In the genomic region with DNA sequence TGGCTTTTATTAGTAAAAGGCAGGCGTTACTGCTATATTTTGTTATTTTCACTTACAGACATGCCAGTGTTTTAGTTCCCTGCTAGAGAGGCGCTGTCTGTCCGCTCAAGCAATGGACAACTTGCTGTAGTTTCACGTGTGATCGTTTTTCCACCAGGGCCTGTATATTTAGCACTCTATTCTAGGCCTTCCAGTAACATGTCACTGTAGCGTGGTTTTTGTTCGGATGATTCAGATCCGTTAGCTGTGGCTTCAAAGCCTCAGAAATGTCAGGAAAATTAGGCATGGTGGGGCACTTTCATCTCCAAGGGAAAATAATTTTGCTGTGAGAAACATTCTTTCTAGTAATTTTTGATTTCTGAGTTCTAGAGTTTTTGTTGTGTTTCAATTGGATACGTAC, we compare ENCODE assay signal across 8 mouse cellular contexts. TPM values are rescaled to one million over a fixed set of nuclear protein-coding genes. Genes with fewer than 3 reads are reported as not detected.
DNase-seq lines count a peak whose midpoint lies in the region; ATAC-seq and TF ChIP-seq lines count a peak whose summit lies in the region.

No protein-coding gene starts in this region.

- WGBS in lung, embryonic 15.5 days = 68% methylated on average over 9 of the region's 9 CpGs
- 53% methylated on average over 9 of the region's 9 CpGs for WGBS in lung, adult 2 months
- WGBS in hindbrain, postnatal 0 days = 77% methylated on average over 9 of the region's 9 CpGs
- 88% methylated on average over 9 of the region's 9 CpGs for WGBS in small intestine, adult 2 months

- H3K9me3 ChIP-seq in lung, embryonic 15.5 days = no peaks in the 10 kb centered on the region
- no peaks in the 10 kb centered on the region for H3K9me3 ChIP-seq in hindbrain, postnatal 0 days (ENCODE audit: low read length)

- peak overlapping the region; percentile 97 for H3K27ac ChIP-seq in gastrocnemius, adult 2 months
- peak overlapping the region; percentile 17; the same call in 1 of the 2 replicates for H3K27ac ChIP-seq in lung, embryonic 15.5 days
- no peak overlapping the region for H3K27ac ChIP-seq in hindbrain, postnatal 0 days
- H3K27ac ChIP-seq in small intestine, adult 2 months (ENCODE audit: insufficient read depth, low read depth, low read length) = no peak overlapping the region

- peak overlapping the region; percentile 67 for H3K4me2 ChIP-seq in lung, embryonic 15.5 days
- peak overlapping the region; percentile 83 for H3K4me2 ChIP-seq in hindbrain, postnatal 0 days (ENCODE audit: low read depth, low read length)

- peak overlapping the region; percentile 82 for H3K4me3 ChIP-seq in gastrocnemius, adult 2 months
- H3K4me3 ChIP-seq in lung, embryonic 15.5 days = peak overlapping the region; percentile 81
- no peak overlapping the region for H3K4me3 ChIP-seq in lung, adult 2 months (replicated peaks; ENCODE audit: extremely low read depth, low read depth, low read length)
- H3K4me3 ChIP-seq in hindbrain, postnatal 0 days (ENCODE audit: low read length) = no peak overlapping the region
- peak overlapping the region; percentile 40; the same call in 1 of the 2 replicates for H3K4me3 ChIP-seq in small intestine, adult 2 months (ENCODE audit: low read depth, low read length)

- intact Hi-C loops in gastrocnemius, adult 2 months (cut with DNase I) = loop anchor here (2.0 kb wide), 1 partner anchor 82 kb away; no protein-coding TSS in a partner anchor
- intact Hi-C loops in gastrocnemius, postnatal 36 days (cut with DNase I) = loop anchor here (5.0 kb wide), 1 partner anchor 81 kb away; no protein-coding TSS in a partner anchor

- H3K4me1 ChIP-seq in lung, embryonic 15.5 days = peaks cover 68% of the 10 kb centered on the region
- peaks cover 30% of the 10 kb centered on the region for H3K4me1 ChIP-seq in lung, adult 2 months (ENCODE audit: control insufficient read depth, insufficient read depth, low read length)
- peaks cover 32% of the 10 kb centered on the region for H3K4me1 ChIP-seq in hindbrain, postnatal 0 days (ENCODE audit: insufficient read depth, low read length)
- peaks cover 18% of the 10 kb centered on the region for H3K4me1 ChIP-seq in small intestine, adult 2 months (ENCODE audit: control insufficient read depth, insufficient read depth, insufficient read length, low read length)

- ATAC-seq in lung, embryonic 15.5 days (ENCODE audit: borderline replicate concordance, extremely low read depth, low FRiP score, low TSS enrichment) = no peak
- no peak for ATAC-seq in hindbrain, postnatal 0 days

- H3K36me3 ChIP-seq in lung, embryonic 15.5 days = no peaks in the 10 kb centered on the region
- H3K36me3 ChIP-seq in hindbrain, postnatal 0 days (ENCODE audit: insufficient read depth, low read length) = no peaks in the 10 kb centered on the region
- no peaks in the 10 kb centered on the region; the same call in 1 of the 2 replicates for H3K36me3 ChIP-seq in small intestine, adult 2 months (ENCODE audit: control insufficient read depth, insufficient read depth, low read length)

- no peak for DNase-seq in gastrocnemius, adult 2 months
- DNase-seq in gastrocnemius, postnatal 36 days = no peak
- DNase-seq in lung, adult 2 months = no peak
- no peak for DNase-seq in hindbrain, postnatal 0 days (ENCODE audit: low spot score)
- no peak for DNase-seq in adrenal gland, adult 18-20 months (ENCODE audit: low spot score in 2 of 2)
- no peak for DNase-seq in gastrocnemius, postnatal 25 days

- H3K27me3 ChIP-seq in lung, embryonic 15.5 days = no peaks in the 10 kb centered on the region
- no peaks in the 10 kb centered on the region for H3K27me3 ChIP-seq in hindbrain, postnatal 0 days (ENCODE audit: insufficient read depth, low read length)
- no peaks in the 10 kb centered on the region for H3K27me3 ChIP-seq in small intestine, adult 2 months (ENCODE audit: control insufficient read depth, insufficient read depth, low read length)

- no peak for TF ChIP-seq CTCF in gastrocnemius, adult 2 months (IDR thresholded peaks at IDR 0.05)
- no peak for TF ChIP-seq CTCF in lung, adult 2 months (IDR thresholded peaks at IDR 0.05; ENCODE audit: insufficient read depth, low read length)
- no peak for TF ChIP-seq CTCF in hindbrain, postnatal 0 days (IDR thresholded peaks at IDR 0.05; ENCODE audit: low read depth)
- no peak for TF ChIP-seq CTCF in small intestine, adult 2 months (IDR thresholded peaks at IDR 0.05; ENCODE audit: extremely low read depth, insufficient read length, insufficient replicate concordance, low read depth, low read length)

- H3K9ac ChIP-seq in lung, embryonic 15.5 days = 0 out of 2 replicates have a peak overlapping the region, but pooled peaks have one; percentile 87
- no peak overlapping the region for H3K9ac ChIP-seq in hindbrain, postnatal 0 days (replicated peaks; ENCODE audit: low read length)

- TF ChIP-seq POLR2A in lung, adult 2 months (IDR thresholded peaks at IDR 0.05; ENCODE audit: borderline replicate concordance, extremely low read depth, low read depth, low read length) = no peak
- TF ChIP-seq POLR2A in small intestine, adult 2 months (IDR thresholded peaks at IDR 0.05; ENCODE audit: low read depth, low read length) = no peak

RNA-seq across cellular contexts. Expression of gene Inpp5a, which starts 2.0 kb away (rescaled TPM):
- total RNA-seq in gastrocnemius, adult 2 months (2021) = 10 to 100 TPM; 77.2 to 95.0 TPM
- 10 to 100 TPM; 61.3 to 72.5 TPM for total RNA-seq in gastrocnemius, postnatal 36 days (2021)
- polyA plus RNA-seq in lung, embryonic 15.5 days (2015; fragmentation: Nextera tagmentation; extraction: Ambion mirVana) = 31.2 and 35.9 TPM in 2 replicates
- polyA plus RNA-seq in lung, adult 2 months (2012; rRNA removed) = 52.1 and 61.0 TPM in 2 replicates
- total RNA-seq in hindbrain, postnatal 0 days (2014; rRNA removed) = 16.6 and 17.5 TPM in 2 replicates
- polyA plus RNA-seq in hindbrain, postnatal 0 days (2015; fragmentation: Nextera tagmentation; extraction: Ambion mirVana) = 23.6 and 25.3 TPM in 2 replicates
- polyA plus RNA-seq in small intestine, adult 2 months (2012; rRNA removed) = 21.5 and 56.6 TPM in 2 replicates
- 100 to 1,000 TPM in 1 of 2 experiments, 10 to 100 TPM in 1; 80.9 to 101 TPM for total RNA-seq in adrenal gland, adult 18-20 months (2021)
- 10 to 100 TPM; 59.6 to 69.6 TPM for total RNA-seq in gastrocnemius, postnatal 25 days (2021)

Comparison
In these comparisons a context has a peak if more than half of its experiments do, and no peak if none do; other contexts are left out.
1. H3K4me3 ChIP-seq: peak in gastrocnemius, adult 2 months (single experiment), lung, embryonic 15.5 days (single experiment) and small intestine, adult 2 months (single experiment); none in lung, adult 2 months (single experiment) and hindbrain, postnatal 0 days (single experiment).
2. H3K27ac ChIP-seq: peak in gastrocnemius, adult 2 months (single experiment) and lung, embryonic 15.5 days (single experiment); none in hindbrain, postnatal 0 days (single experiment) and small intestine, adult 2 months (single experiment).